19 mouse cellular contexts compared by ENCODE assay signal in genomic region chr9:15587157-15587854, GRCm38 (mm10). TPM values are rescaled to one million over a fixed set of nuclear protein-coding genes. Genes with fewer than 3 reads are reported as not detected.
DNase-seq lines count a peak whose midpoint lies in the region; ATAC-seq lines count a peak whose summit lies in the region.
"Had no signal": no experiment of that assay in that cellular context is flagged by ENCODE, and none has a peak within 500 bp of the region (broad histone marks: within the 10 kb centered on the region; RNA-seq: fewer than 3 reads in every experiment).

No protein-coding gene starts in this region.

- ATAC-seq in forebrain, embryonic 15.5 days (replicated peaks) = peak; percentile 67; the same call in 1 of the 2 replicates
- peak; percentile 47; the same call in 1 of the 2 replicates for ATAC-seq in common myeloid progenitor, adult 5-6 weeks (replicated peaks; ENCODE audit: low read depth, poor library complexity, severe bottlenecking)
- ATAC-seq in neural tube, embryonic 15.5 days (ENCODE audit: low FRiP score) = no peak
- ATAC-seq: hindbrain, embryonic 16.5 days; liver, embryonic 12.5 days; midbrain, embryonic 13.5 days had no signal

- 71% methylated on average over 6 of the region's 6 CpGs for WGBS in forebrain, embryonic 15.5 days
- WGBS in forebrain, embryonic 10.5 days = 80% methylated on average over 6 of the region's 6 CpGs
- WGBS in neural tube, embryonic 15.5 days = 67% methylated on average over 6 of the region's 6 CpGs

- H3K4me2 ChIP-seq in forebrain, embryonic 15.5 days (replicated peaks) = no peak overlapping the region
- no peak overlapping the region for H3K4me2 ChIP-seq in neural tube, embryonic 15.5 days
- H3K4me2 ChIP-seq: heart, embryonic 12.5 days; liver, embryonic 12.5 days; lung, embryonic 14.5 days; midbrain, embryonic 13.5 days had no signal

- H3K36me3 ChIP-seq in forebrain, embryonic 15.5 days = no peaks in the 10 kb centered on the region
- H3K36me3 ChIP-seq in forebrain, embryonic 10.5 days (replicated peaks) = no peaks in the 10 kb centered on the region
- H3K36me3 ChIP-seq in neural tube, embryonic 15.5 days = no peaks in the 10 kb centered on the region
- H3K36me3 ChIP-seq: embryonic facial prominence, embryonic 10.5 days; heart, embryonic 12.5 days; liver, embryonic 12.5 days; midbrain, embryonic 13.5 days had no signal

- H3K27me3 ChIP-seq in forebrain, embryonic 15.5 days = no peaks in the 10 kb centered on the region
- no peaks in the 10 kb centered on the region for H3K27me3 ChIP-seq in forebrain, embryonic 10.5 days (ENCODE audit: poor library complexity, severe bottlenecking)
- no peaks in the 10 kb centered on the region for H3K27me3 ChIP-seq in neural tube, embryonic 15.5 days (replicated peaks)
- H3K27me3 ChIP-seq: heart, embryonic 12.5 days; liver, embryonic 12.5 days; midbrain, embryonic 13.5 days had no signal

- H3K4me3 ChIP-seq in forebrain, embryonic 15.5 days = no peak overlapping the region
- no peak overlapping the region for H3K4me3 ChIP-seq in forebrain, embryonic 10.5 days
- H3K4me3 ChIP-seq in neural tube, embryonic 15.5 days (replicated peaks) = no peak overlapping the region
- H3K4me3 ChIP-seq: embryonic facial prominence, embryonic 10.5 days; heart, embryonic 12.5 days; liver, embryonic 12.5 days; midbrain, embryonic 13.5 days had no signal

- H3K27ac ChIP-seq in forebrain, embryonic 15.5 days (replicated peaks) = no peak overlapping the region
- H3K27ac ChIP-seq in forebrain, embryonic 10.5 days = no peak overlapping the region
- H3K27ac ChIP-seq in neural tube, embryonic 15.5 days (replicated peaks) = no peak overlapping the region
- H3K27ac ChIP-seq: embryonic facial prominence, embryonic 10.5 days; liver, embryonic 12.5 days; midbrain, embryonic 13.5 days had no signal

- H3K9ac ChIP-seq in forebrain, embryonic 15.5 days (replicated peaks) = no peak overlapping the region
- H3K9ac ChIP-seq in neural tube, embryonic 15.5 days (replicated peaks) = no peak overlapping the region
- H3K9ac ChIP-seq: heart, embryonic 12.5 days; liver, embryonic 12.5 days; lung, embryonic 14.5 days; midbrain, embryonic 13.5 days had no signal

- no peaks in the 10 kb centered on the region for H3K9me3 ChIP-seq in forebrain, embryonic 15.5 days
- no peaks in the 10 kb centered on the region for H3K9me3 ChIP-seq in forebrain, embryonic 10.5 days
- no peaks in the 10 kb centered on the region for H3K9me3 ChIP-seq in neural tube, embryonic 15.5 days (replicated peaks)
- H3K9me3 ChIP-seq: embryonic facial prominence, embryonic 10.5 days; heart, embryonic 12.5 days; liver, embryonic 12.5 days had no signal

- no peaks in the 10 kb centered on the region for H3K4me1 ChIP-seq in forebrain, embryonic 15.5 days
- 0 out of 2 replicates have a peak, but pooled peaks cover 3% of the 10 kb centered on the region for H3K4me1 ChIP-seq in forebrain, embryonic 10.5 days
- H3K4me1 ChIP-seq in neural tube, embryonic 15.5 days = no peaks in the 10 kb centered on the region
- H3K4me1 ChIP-seq: embryonic facial prominence, embryonic 10.5 days; heart, embryonic 12.5 days; liver, embryonic 12.5 days; midbrain, embryonic 13.5 days had no signal

- no peak for DNase-seq in forebrain, embryonic 10.5 days (ENCODE audit: extremely low spot score, low spot score)
- peak; percentile 70 for DNase-seq in CD4-positive helper T cell, adult 2 months (ENCODE audit: low read depth, low spot score)
- peak; percentile 77 for DNase-seq in naive thymus-derived CD4-positive, alpha-beta T cell, adult 2 months (ENCODE audit: low read depth)
- no peak for DNase-seq in spleen, adult 12 weeks (ENCODE audit: low spot score)
- no peak for DNase-seq in embryo, embryonic 10 days (ENCODE audit: low spot score)
- DNase-seq: cerebellum, adult 11 months; cerebellum, postnatal 14 days; kidney, adult 8-10 months; layer of hippocampus, postnatal 36 days; lung, embryonic 14.5 days; lung, postnatal 4 days had no signal

RNA-seq across cellular contexts. Expression of gene Deup1, which starts 40.4 kb away (rescaled TPM):
- polyA plus RNA-seq in forebrain, embryonic 15.5 days (2015; fragmentation: Nextera tagmentation; extraction: Ambion mirVana) = 1.6 and 1.9 TPM in 2 replicates
- polyA plus RNA-seq in forebrain, embryonic 10.5 days (2016; fragmentation: Nextera tagmentation; extraction: Ambion mirVana) = 1.0 and 1.3 TPM in 2 replicates
- not detected in 2 replicates for total RNA-seq in common myeloid progenitor, adult 5-6 weeks (2017)
- 0.35 and 0.86 TPM in 2 replicates for polyA plus RNA-seq in neural tube, embryonic 15.5 days (2015; fragmentation: Nextera tagmentation; extraction: Ambion mirVana)
- polyA plus RNA-seq: liver, embryonic 12.5 days had no signal

Comparison
In these comparisons a context has a peak if more than half of its experiments do, and no peak if none do; other contexts are left out.
1. DNase-seq: peak in CD4-positive helper T cell, adult 2 months (single experiment) and naive thymus-derived CD4-positive, alpha-beta T cell, adult 2 months (single experiment); none in forebrain, embryonic 10.5 days (single experiment), spleen, adult 12 weeks (single experiment) and embryo, embryonic 10 days (single experiment).